Mouse (Mus musculus): ENCODE data around the gene Rasgef1b. TPM values are rescaled to one million over a fixed set of nuclear protein-coding genes. Genes with fewer than 3 reads are reported as not detected.
A peak's percentile ranks its signal among the peaks of the same experiment; 100 is the strongest.

Gene Rasgef1b
- polyA plus RNA-seq, 1 experiment from 2014 or later, result 13.3 TPM

- H3K27ac ChIP-seq (ENCODE audit: low read depth, low read length), result no peak overlapping the region
- 46% methylated on average over 4 of the region's 4 CpGs for WGBS
- no peaks in the 10 kb centered on the region for H3K9me3 ChIP-seq (ENCODE audit: control insufficient read depth, low read length)
- no peak overlapping the region for H3K4me2 ChIP-seq
- peaks cover 12% of the 10 kb centered on the region for H3K4me1 ChIP-seq (replicated peaks; ENCODE audit: control insufficient read depth, insufficient read depth, low read length)
- no peaks in the 10 kb centered on the region for H3K36me3 ChIP-seq (ENCODE audit: control insufficient read depth, insufficient read depth, low read length)
- H3K9ac ChIP-seq (ENCODE audit: low read depth, low read length), result no peak overlapping the region
- DNase-seq (ENCODE audit: low spot score) (no peak), ATAC-seq (replicated peaks; ENCODE audit: low FRiP score) (peak; percentile 96)
- H3K4me3 ChIP-seq (ENCODE audit: low read depth, low read length), result no peak overlapping the region
- no peaks in the 10 kb centered on the region for H3K27me3 ChIP-seq (replicated peaks; ENCODE audit: control insufficient read depth, insufficient read depth, low read length)
Observed at GRCm38 (mm10) chr5:99525649-99526048, 203.2 kb downstream of the Rasgef1b start.

- no peak overlapping the region for H3K27ac ChIP-seq (ENCODE audit: low read depth, low read length)
- WGBS, result 37% methylated on average over 8 of the region's 8 CpGs
- no peak overlapping the region for H3K4me3 ChIP-seq (ENCODE audit: low read depth, low read length)
- no peaks in the 10 kb centered on the region for H3K9me3 ChIP-seq (ENCODE audit: control insufficient read depth, low read length)
- ATAC-seq (replicated peaks; ENCODE audit: low FRiP score) (no peak), DNase-seq (ENCODE audit: low spot score) (no peak)
- H3K4me1 ChIP-seq (replicated peaks; ENCODE audit: control insufficient read depth, insufficient read depth, low read length), result peaks cover 12% of the 10 kb centered on the region
- no peaks in the 10 kb centered on the region for H3K27me3 ChIP-seq (replicated peaks; ENCODE audit: control insufficient read depth, insufficient read depth, low read length)
- no peaks in the 10 kb centered on the region for H3K36me3 ChIP-seq (ENCODE audit: control insufficient read depth, insufficient read depth, low read length)
- no peak overlapping the region for H3K4me2 ChIP-seq
- no peak overlapping the region for H3K9ac ChIP-seq (ENCODE audit: low read depth, low read length)
Observed at GRCm38 (mm10) chr5:99522571-99523269, 206.1 kb downstream of the Rasgef1b start.

GRCm38 (mm10) chr5:99521411-99521810 lies 207.5 kb downstream of the Rasgef1b start:
- no peaks in the 10 kb centered on the region for H3K9me3 ChIP-seq (ENCODE audit: control insufficient read depth, low read length)
- H3K4me1 ChIP-seq (replicated peaks; ENCODE audit: control insufficient read depth, insufficient read depth, low read length), result peaks cover 6% of the 10 kb centered on the region; the same call in 1 of the 2 replicates
- H3K36me3 ChIP-seq (ENCODE audit: control insufficient read depth, insufficient read depth, low read length), result no peaks in the 10 kb centered on the region
- 76% methylated on average over 4 of the region's 4 CpGs for WGBS
- H3K9ac ChIP-seq (ENCODE audit: low read depth, low read length), result no peak overlapping the region
- no peaks in the 10 kb centered on the region for H3K27me3 ChIP-seq (replicated peaks; ENCODE audit: control insufficient read depth, insufficient read depth, low read length)
- no peak for ATAC-seq (replicated peaks; ENCODE audit: low FRiP score)
- no peak overlapping the region for H3K4me2 ChIP-seq
- H3K27ac ChIP-seq (ENCODE audit: low read depth, low read length), result no peak overlapping the region
- H3K4me3 ChIP-seq (ENCODE audit: low read depth, low read length), result no peak overlapping the region
- no peak for DNase-seq (ENCODE audit: low spot score)

GRCm38 (mm10) chr5:99519556-99519955 lies 209.3 kb downstream of the Rasgef1b start:
- H3K27ac ChIP-seq (ENCODE audit: low read depth, low read length), result no peak overlapping the region
- no peak overlapping the region for H3K4me2 ChIP-seq
- H3K4me1 ChIP-seq (replicated peaks; ENCODE audit: control insufficient read depth, insufficient read depth, low read length), result no peaks in the 10 kb centered on the region; the same call in 1 of the 2 replicates
- ATAC-seq (replicated peaks; ENCODE audit: low FRiP score) (no peak), DNase-seq (ENCODE audit: low spot score) (no peak)
- no peak overlapping the region for H3K4me3 ChIP-seq (ENCODE audit: low read depth, low read length)
- no peaks in the 10 kb centered on the region for H3K9me3 ChIP-seq (ENCODE audit: control insufficient read depth, low read length)
- H3K27me3 ChIP-seq (replicated peaks; ENCODE audit: control insufficient read depth, insufficient read depth, low read length), result no peaks in the 10 kb centered on the region
- H3K36me3 ChIP-seq (ENCODE audit: control insufficient read depth, insufficient read depth, low read length), result no peaks in the 10 kb centered on the region
- H3K9ac ChIP-seq (ENCODE audit: low read depth, low read length), result no peak overlapping the region
- 83% methylated on average over 2 of the region's 2 CpGs for WGBS

GRCm38 (mm10) chr5:99519023-99519422 lies 209.8 kb downstream of the Rasgef1b start:
- no peak for DNase-seq (ENCODE audit: low spot score)
- 44% methylated on average over 4 of the region's 4 CpGs for WGBS
- no peaks in the 10 kb centered on the region; the same call in 1 of the 2 replicates for H3K4me1 ChIP-seq (replicated peaks; ENCODE audit: control insufficient read depth, insufficient read depth, low read length)
- H3K27me3 ChIP-seq (replicated peaks; ENCODE audit: control insufficient read depth, insufficient read depth, low read length), result no peaks in the 10 kb centered on the region
- no peak overlapping the region for H3K9ac ChIP-seq (ENCODE audit: low read depth, low read length)
- no peaks in the 10 kb centered on the region for H3K9me3 ChIP-seq (ENCODE audit: control insufficient read depth, low read length)
- H3K27ac ChIP-seq (ENCODE audit: low read depth, low read length), result no peak overlapping the region
- H3K4me3 ChIP-seq (ENCODE audit: low read depth, low read length), result no peak overlapping the region
- no peaks in the 10 kb centered on the region for H3K36me3 ChIP-seq (ENCODE audit: control insufficient read depth, insufficient read depth, low read length)
- ATAC-seq (replicated peaks; ENCODE audit: low FRiP score), result no peak
- no peak overlapping the region for H3K4me2 ChIP-seq

- Histone ChIP-seq H3K27ac (ENCODE audit: low read depth, low read length) (no peak overlapping the region), H3K36me3 (ENCODE audit: control insufficient read depth, insufficient read depth, low read length) (no peaks in the 10 kb centered on the region), H3K4me3 (ENCODE audit: low read depth, low read length) (no peak overlapping the region), H3K9me3 (ENCODE audit: control insufficient read depth, low read length) (no peaks in the 10 kb centered on the region), H3K4me1 (replicated peaks; ENCODE audit: control insufficient read depth, insufficient read depth, low read length) (no peaks in the 10 kb centered on the region), H3K27me3 (replicated peaks; ENCODE audit: control insufficient read depth, insufficient read depth, low read length) (no peaks in the 10 kb centered on the region), H3K4me2 (no peak overlapping the region), H3K9ac (ENCODE audit: low read depth, low read length) (no peak overlapping the region)
- DNase-seq (ENCODE audit: low spot score) (no peak), ATAC-seq (replicated peaks; ENCODE audit: low FRiP score) (no peak)
- 55% methylated on average over 5 of the region's 5 CpGs for WGBS
Observed at GRCm38 (mm10) chr5:99516207-99516606, 212.7 kb downstream of the Rasgef1b start.

GRCm38 (mm10) chr5:99515764-99516163 lies 213.1 kb downstream of the Rasgef1b start:
- no peak overlapping the region for H3K27ac ChIP-seq (ENCODE audit: low read depth, low read length)
- 38% methylated on average over 4 of the region's 4 CpGs for WGBS
- H3K27me3 ChIP-seq (replicated peaks; ENCODE audit: control insufficient read depth, insufficient read depth, low read length), result no peaks in the 10 kb centered on the region
- no peaks in the 10 kb centered on the region for H3K9me3 ChIP-seq (ENCODE audit: control insufficient read depth, low read length)
- H3K36me3 ChIP-seq (ENCODE audit: control insufficient read depth, insufficient read depth, low read length), result no peaks in the 10 kb centered on the region
- H3K4me3 ChIP-seq (ENCODE audit: low read depth, low read length), result no peak overlapping the region
- H3K4me1 ChIP-seq (replicated peaks; ENCODE audit: control insufficient read depth, insufficient read depth, low read length), result no peaks in the 10 kb centered on the region
- DNase-seq (ENCODE audit: low spot score) (no peak), ATAC-seq (replicated peaks; ENCODE audit: low FRiP score) (no peak)
- H3K9ac ChIP-seq (ENCODE audit: low read depth, low read length), result no peak overlapping the region
- no peak overlapping the region for H3K4me2 ChIP-seq

- no peaks in the 10 kb centered on the region for H3K4me1 ChIP-seq (replicated peaks; ENCODE audit: control insufficient read depth, insufficient read depth, low read length)
- no peak for DNase-seq (ENCODE audit: low spot score)
- no peak overlapping the region for H3K4me3 ChIP-seq (ENCODE audit: low read depth, low read length)
- H3K4me2 ChIP-seq, result no peak overlapping the region
- WGBS, result 81% methylated on average over 9 of the region's 9 CpGs
- H3K27me3 ChIP-seq (replicated peaks; ENCODE audit: control insufficient read depth, insufficient read depth, low read length), result no peaks in the 10 kb centered on the region
- H3K36me3 ChIP-seq (ENCODE audit: control insufficient read depth, insufficient read depth, low read length), result no peaks in the 10 kb centered on the region
- no peak overlapping the region for H3K27ac ChIP-seq (ENCODE audit: low read depth, low read length)
- no peak overlapping the region for H3K9ac ChIP-seq (ENCODE audit: low read depth, low read length)
- no peak for ATAC-seq (replicated peaks; ENCODE audit: low FRiP score)
- no peaks in the 10 kb centered on the region for H3K9me3 ChIP-seq (ENCODE audit: control insufficient read depth, low read length)
Observed at GRCm38 (mm10) chr5:99513209-99513880, 215.5 kb downstream of the Rasgef1b start.

- ATAC-seq (replicated peaks; ENCODE audit: low FRiP score), result no peak
- Histone ChIP-seq H3K27ac (ENCODE audit: low read depth, low read length) (no peak overlapping the region), H3K9ac (ENCODE audit: low read depth, low read length) (no peak overlapping the region), H3K36me3 (ENCODE audit: control insufficient read depth, insufficient read depth, low read length) (no peaks in the 10 kb centered on the region), H3K4me2 (no peak overlapping the region), H3K9me3 (ENCODE audit: control insufficient read depth, low read length) (no peaks in the 10 kb centered on the region), H3K27me3 (replicated peaks; ENCODE audit: control insufficient read depth, insufficient read depth, low read length) (no peaks in the 10 kb centered on the region), H3K4me3 (ENCODE audit: low read depth, low read length) (no peak overlapping the region), H3K4me1 (replicated peaks; ENCODE audit: control insufficient read depth, insufficient read depth, low read length) (no peaks in the 10 kb centered on the region)
- DNase-seq (ENCODE audit: low spot score), result no peak
- WGBS, result 77% methylated on average over 11 of the region's 11 CpGs
Observed at GRCm38 (mm10) chr5:99511081-99511480, 217.8 kb downstream of the Rasgef1b start.

Data from liver, embryonic 11.5 days (tissue).